Mouse (Mus musculus) layer of hippocampus, adult 9-11 months (tissue): ENCODE results near the gene Samd10.

Source experiments
- DNase-seq: peaks from one replicate; pipeline ENCODE4 v3.0.0; 2022

The Samd10 gene

DNA sequence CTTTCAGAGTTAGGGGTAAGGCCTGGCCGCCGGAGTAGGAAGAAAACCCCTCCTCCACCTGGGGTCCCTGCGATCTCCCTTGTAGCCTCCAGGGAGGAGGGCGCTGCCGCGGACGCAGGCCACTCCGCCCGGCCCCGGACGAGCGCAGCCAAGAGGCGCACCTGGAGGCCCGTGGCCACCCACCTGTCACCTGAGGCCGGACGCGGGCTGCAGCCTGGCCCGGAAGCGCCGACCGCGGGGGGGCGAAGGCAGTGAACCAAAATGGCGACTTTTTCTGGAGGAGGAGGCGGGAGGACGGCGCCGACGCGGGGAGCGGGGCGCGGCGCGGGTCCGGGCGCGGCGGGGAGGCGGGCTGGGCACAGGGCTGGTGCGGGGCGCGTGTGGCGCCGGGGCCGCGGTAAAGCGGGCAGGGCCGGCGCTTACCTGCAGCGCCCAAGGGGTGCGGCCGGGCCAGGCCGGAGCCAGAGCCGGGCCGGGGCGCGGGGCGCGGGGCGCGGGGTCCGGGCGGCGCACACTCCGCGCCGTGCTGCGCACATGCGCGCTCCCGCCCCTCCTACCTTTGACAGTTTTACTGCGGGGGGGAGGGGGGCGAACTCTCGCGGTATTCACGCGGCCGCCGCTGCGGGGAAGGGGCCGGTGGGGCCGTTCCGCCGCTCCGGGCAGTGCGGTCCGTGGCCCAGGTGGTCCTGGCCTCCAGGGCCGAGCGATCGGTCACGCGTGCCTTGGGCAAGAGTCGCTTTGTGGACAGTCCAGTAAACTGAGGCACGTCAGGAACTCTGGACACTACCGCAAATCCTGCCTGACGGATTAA, 6.6 kb downstream of the Samd10 start, which contains the start of gene Zfp512b:
Gene Zfp512b, minus strand, starts transcription at position 573 of the 811 bp plus-strand sequence.
- peak; percentile 57 for DNase-seq

GRCm38 (mm10) chr2:181591528-181592085, 7.4 kb downstream of the Samd10 start, which contains the start of gene Prpf6:
Gene Prpf6, plus strand, starts transcription at chr2:181591868.
- no peak for DNase-seq

DNA sequence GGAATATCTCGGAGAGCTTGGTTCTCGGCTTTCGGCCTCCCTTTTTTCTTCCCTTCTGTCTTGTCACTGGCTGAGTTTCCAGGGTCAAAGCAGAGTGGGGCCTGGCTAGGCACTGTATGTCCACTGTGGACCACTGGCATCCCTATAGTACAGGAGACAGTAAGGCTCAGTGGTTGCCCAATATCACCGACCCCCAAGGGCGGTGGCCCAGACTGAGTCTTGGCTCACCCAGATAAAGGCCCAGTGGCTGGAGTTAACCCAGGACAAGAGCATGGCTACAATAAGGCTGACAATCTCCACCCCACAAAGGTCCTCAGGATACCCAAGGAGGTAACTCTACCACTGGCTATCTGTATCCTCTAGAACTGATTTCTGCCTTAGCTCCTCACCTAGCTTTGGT, 8.5 kb downstream of the Samd10 start:
- DNase-seq, result no peak

DNA sequence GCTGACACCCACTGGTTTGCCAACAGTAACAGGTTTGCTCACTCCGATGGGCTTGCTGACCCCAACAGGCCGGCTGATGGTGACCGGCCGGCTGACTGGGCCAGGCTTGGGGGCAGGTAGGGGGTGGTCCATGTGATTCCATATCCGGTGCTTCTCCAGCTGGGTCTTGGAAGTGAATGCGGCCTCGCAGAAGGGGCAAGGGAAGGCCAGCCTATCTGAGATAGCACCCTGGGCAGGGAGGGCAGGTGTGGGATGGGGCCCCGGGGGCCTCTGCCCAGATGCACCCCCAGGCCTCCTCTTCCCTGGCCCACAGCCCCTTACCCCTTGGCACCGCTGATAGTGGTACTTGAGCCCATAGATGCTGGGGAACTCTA, 9.3 kb downstream of the Samd10 start:
- DNase-seq, result peak; percentile 10

DNA sequence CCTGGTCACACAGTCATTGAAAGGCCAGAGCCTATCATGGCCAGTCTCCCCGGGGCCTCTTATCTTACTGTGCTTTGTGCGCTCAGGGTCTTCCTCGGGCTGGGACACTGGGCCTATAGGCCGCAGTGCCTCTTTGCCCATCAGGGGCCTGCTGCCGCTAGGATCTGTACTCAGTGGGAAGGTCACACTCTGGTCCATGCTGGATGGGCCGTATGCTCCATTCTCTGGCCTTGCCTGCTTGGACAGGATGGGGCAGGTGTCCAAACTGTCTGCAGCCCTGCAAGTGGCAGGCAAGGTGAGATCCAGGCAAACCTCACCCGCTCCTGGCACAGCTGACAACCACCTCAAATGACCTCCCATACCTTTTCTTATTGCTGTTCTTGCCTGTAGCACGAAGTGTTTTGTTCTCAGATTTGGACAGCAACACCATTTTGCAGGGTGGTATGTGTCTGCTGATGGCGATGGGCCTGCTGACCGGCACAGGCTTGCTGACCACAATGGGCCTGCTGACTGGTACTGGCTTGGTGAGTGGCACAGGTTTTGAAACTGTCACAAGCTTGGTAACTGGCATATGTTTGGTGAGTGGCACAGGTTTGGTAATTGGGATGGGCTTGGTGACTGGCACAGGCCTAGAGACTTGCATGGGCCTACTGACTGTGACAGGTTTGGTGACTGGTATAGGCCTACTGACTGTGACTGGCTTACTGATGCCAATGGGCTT, 9.8 kb downstream of the Samd10 start:
- DNase-seq, result peak; percentile 21

- no peak for DNase-seq
Measured at GRCm38 (mm10) chr2:181588229-181588780, 10.7 kb downstream of the Samd10 start.

DNA sequence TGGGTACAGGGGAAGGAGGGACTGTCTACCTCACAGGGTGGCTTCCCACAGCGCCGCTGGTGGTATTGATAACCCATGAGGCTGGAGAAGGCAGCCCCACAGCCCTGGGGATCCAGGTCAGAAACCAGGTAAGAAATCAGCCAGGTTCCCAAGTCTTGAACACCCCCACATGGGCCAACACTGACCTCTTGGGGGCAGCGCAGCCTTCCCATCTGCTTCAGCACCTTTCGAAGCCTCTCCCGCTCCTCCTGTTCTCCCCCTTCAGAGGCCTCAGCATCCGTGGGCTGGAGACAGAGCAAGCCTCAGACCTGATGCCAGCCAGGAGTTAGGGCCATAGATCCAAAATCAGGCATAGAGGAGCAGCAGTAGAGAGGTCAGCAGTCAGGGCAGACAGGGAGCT, 11.2 kb downstream of the Samd10 start:
- no peak for DNase-seq

DNA sequence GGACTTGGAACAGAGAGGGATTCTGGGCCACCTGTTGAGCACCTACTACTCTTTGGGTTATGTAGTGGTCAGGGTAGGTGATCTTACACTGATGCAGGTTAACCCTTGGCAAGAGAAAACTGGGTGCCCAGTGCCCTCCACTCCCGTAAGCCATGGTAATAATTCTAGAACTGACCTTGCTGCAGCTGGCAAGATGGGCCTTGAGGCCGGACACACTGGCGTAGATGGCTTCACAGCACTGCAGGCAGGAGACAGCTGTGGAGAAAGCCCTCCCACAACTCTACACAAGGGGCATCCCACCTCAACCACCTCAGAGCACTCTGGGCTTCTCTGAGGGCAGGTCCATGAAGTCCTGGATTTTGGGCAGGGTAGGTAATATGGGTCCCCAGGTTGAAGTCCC, 12.9 kb downstream of the Samd10 start:
- DNase-seq, result no peak

DNA sequence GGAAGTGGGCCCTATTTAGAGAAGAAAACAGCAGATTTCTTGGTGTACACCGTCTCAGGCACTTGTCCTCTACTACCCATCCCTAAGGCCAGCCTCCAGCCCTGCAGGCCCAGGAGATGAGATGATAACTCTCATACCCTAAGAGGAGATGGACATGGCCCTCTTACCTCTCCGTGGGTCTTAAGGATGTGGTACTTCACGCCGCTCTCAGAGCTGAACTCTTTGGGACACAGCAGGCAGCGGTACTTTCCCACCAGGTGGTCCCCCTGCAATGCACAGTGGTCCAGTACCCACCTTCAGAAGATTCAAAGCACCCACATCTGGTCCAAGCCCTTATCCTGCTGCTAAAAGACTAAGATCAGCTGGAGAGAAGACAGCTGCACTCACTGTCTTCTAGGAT, 13.5 kb downstream of the Samd10 start:
- DNase-seq, result no peak

DNA sequence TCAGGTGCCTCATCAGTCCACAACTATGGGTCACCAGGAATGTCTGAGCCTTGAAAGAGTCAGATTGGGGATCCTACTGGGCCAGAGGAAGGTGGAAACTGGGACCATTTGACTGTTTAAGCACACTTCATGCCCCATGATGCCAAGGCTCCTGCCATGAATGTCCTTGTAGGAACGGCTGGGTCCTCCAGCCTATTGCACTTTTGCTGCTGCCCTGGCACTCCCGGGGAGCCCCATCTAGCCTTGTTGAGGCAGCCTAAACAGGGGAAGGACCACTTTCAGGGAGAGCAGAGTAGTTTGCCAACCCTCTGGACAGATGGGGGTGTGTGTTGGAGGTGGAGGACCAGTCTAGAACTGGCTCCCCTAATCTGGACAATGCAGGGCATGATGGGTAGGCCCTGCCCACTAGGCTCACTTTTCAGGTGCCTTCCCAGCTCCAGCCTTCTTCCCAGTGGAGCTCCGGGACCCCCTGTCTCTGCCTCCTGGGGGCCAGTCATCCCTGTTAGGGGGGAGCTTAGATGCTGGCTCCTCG, 14.5 kb downstream of the Samd10 start, which contains the start of gene Uckl1:
Gene Uckl1, minus strand, starts transcription at position 482 of the 532 bp plus-strand sequence.
- no peak for DNase-seq

- DNase-seq, result no peak
Measured at GRCm38 (mm10) chr2:181583460-181584257, 15.4 kb downstream of the Samd10 start.

DNA sequence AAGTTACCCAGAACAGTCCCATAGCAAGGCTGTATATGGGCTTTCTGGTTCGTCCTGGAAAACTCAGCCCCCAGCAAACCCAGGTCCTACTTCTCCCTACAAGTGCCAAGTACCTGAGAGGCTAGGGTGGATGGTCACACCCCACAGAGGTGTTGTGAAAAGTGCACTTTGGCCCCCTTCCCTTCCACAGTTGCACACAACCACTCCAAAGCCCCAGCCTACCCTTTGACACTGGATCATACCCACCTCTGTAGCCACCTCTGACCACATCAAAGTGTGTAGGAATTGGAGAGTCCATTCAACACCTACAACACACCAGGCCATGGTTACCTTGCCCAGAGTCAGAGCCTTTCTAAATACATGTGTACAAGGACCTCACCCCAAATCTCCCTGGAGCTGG, 16.1 kb downstream of the Samd10 start:
- peak; percentile 9 for DNase-seq

- DNase-seq, result peak; percentile 24
Measured at GRCm38 (mm10) chr2:181582358-181582757, 16.7 kb downstream of the Samd10 start.

DNA sequence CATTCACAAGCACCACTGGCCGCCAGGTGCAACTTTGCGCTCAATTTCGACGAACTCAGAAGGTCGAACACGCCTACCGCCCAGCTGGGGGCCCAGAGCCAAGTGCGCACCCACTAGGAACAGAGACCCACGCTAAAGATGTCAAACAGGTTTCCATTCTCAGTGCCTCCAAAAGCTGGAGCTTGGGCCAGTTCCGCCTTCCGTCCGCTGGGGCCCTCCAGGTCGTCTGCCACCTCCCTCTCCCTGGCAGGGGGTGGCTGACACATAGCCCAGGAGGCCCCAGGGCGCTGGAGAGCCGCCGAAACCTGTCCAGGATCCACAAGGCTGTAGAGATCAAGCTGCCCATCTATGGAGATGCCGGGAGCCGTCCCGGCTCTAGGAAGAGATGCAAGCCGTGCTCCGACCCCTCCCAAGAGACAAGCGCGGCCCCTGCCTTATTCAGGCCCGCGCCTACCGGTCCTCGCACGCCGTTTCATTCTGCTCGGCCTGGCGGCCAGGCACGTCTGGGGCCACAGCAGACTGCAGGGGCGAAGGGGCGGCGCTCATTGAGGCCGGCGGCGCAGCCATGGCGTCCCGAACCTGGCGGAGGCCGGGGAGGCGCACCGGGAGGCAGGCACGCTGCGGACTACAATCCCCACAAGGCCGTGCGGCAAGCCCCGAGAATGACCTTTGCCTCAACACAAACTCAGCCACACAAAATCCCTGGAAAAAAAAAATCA, 17.5 kb downstream of the Samd10 start:
- DNase-seq, result peak; percentile 86

GRCm38 (mm10) chr2:181581016-181581401, 18.0 kb downstream of the Samd10 start:
- DNase-seq, result peak; percentile 86

DNA sequence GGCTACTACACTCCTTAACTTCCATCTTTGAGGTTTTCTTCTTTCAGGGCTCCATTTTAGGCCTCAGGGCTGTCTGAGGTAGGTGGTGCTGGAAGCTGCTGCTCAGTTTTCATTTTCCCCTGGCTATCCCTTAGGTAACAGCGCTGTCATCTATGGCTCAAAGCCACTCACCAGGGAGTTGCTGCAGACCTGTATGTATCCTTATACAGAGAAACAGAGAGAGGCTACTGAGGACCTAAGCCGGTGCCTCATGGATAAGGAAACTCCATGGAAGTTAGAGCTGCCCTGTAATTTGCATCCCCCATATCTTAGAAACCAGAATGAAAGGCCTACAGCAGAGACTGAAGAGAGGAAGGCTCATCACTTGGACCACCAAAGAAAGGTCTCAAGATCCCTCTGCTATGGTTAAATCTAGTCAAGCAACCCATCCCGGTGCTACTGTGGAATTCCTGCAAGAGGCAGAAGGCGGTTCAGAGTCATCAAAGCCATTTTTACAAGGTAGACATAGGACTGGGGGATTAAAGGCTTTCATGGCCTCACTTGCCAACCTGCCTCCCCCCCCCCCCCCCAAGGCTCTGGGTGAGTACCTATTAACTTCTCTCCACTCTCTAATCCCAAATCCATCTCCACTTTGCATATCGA, 18.8 kb downstream of the Samd10 start:
- DNase-seq, result no peak

DNA sequence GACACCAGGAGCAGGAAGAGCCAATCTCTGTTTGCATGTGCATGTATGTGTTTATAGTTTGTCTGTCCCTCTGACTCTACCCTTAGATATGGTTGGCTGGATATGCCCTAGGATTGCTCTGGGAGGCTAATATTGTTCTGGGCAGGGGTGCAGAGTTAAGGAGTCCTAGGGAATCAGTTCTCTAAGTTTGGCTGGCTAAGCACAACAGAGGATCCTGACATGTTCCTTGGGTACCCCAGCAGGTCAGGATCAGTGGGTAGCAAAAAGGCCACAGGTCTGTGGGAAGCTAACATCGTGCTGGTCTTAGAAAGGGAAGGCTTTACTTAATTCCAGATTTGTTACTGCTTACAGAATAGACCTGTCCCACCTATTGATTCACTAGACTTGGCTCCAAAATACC, 19.3 kb downstream of the Samd10 start:
- no peak for DNase-seq

GRCm38 (mm10) chr2:181578790-181579618, 20.0 kb downstream of the Samd10 start:
- no peak for DNase-seq

DNA sequence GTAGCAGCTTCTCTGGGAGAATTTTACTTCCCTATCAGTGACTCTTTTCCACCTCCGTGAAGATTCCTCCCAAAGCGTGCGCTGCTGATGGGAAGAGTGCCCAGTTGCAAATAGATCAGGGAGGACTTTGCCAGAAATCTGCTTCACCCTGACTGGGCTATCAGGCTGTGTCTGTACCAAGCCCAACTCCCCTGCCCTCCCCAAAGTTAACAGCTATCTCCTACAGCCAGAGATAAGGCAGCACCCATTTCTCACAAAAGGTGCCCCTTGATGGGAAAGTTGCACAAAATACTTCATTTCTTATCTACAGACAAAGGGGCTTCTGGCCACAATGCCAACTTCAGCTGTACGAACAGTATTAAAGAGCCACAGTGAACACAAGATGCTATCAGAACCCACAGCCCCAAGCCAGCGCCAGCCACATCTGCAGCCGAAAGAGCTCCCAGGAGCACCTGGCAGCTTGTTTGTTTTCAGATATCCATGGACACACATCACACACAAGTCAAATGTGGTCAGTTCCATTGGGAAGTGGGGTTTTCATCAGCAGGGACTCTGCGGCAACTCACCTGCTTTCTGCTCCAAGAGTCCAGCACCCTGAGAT, 20.9 kb downstream of the Samd10 start:
- DNase-seq, result no peak

DNA sequence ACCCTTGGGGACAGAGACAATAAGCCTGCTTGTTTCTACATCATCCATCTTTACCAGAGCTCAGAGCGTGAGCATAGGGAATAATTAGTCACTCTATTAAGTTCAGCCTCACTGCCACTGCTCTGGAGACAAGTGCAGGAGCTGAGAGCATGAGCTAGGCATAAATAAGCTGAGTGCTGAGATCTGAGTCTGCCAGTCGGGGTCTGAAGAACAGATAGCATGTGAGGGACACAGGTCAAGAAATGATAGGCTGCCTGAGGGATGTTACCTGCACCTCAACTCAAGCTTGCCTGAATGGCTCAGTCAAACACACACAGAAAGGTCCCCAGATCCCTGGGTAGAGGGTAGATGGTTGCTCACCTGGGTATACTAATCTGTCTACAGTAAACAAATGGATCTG, 21.9 kb downstream of the Samd10 start:
- DNase-seq, result no peak
